Mouse (Mus musculus): Measurements from ENCODE around the gene Shld1. TPM values are rescaled to one million over a fixed set of nuclear protein-coding genes. Genes with fewer than 3 reads are reported as not detected.

Shld1 gene
- polyA plus RNA-seq, 1 experiment from 2014 or later: 30.8 TPM

- 0 out of 2 replicates have a peak, but pooled peaks cover 2% of the 10 kb centered on the region for H3K36me3 ChIP-seq (ENCODE audit: control insufficient read depth, insufficient read depth, low read length)
- H3K9ac ChIP-seq (ENCODE audit: low read length): no peak overlapping the region
- no peak overlapping the region for H3K4me2 ChIP-seq (ENCODE audit: low read length)
- no peak overlapping the region for H3K27ac ChIP-seq (ENCODE audit: low read depth, low read length)
- no peak overlapping the region for H3K4me3 ChIP-seq (ENCODE audit: low read depth, low read length)
- no peaks in the 10 kb centered on the region for H3K27me3 ChIP-seq (replicated peaks; ENCODE audit: control insufficient read depth, insufficient read depth, low read length)
- WGBS: 90% methylated on average over 7 of the region's 7 CpGs
- H3K4me1 ChIP-seq (ENCODE audit: control insufficient read depth, insufficient read depth, low read length): peaks cover 3% of the 10 kb centered on the region
- ATAC-seq (no peak), DNase-seq (ENCODE audit: low spot score) (no peak)
- no peaks in the 10 kb centered on the region for H3K9me3 ChIP-seq (replicated peaks; ENCODE audit: control insufficient read depth, low read length)
Measured at GRCm38 (mm10) chr2:132688611-132689021, 1.9 kb downstream of the Shld1 start.

GRCm38 (mm10) chr2:132689188-132689568, 2.4 kb downstream of the Shld1 start:
- WGBS: 56% methylated on average over 4 of the region's 4 CpGs
- ATAC-seq (no peak), DNase-seq (ENCODE audit: low spot score) (no peak)
- Histone ChIP-seq H3K9me3 (replicated peaks; ENCODE audit: control insufficient read depth, low read length) (no peaks in the 10 kb centered on the region), H3K9ac (ENCODE audit: low read length) (no peak overlapping the region; the same call in 1 of the 2 replicates), H3K36me3 (ENCODE audit: control insufficient read depth, insufficient read depth, low read length) (0 out of 2 replicates have a peak, but pooled peaks cover 2% of the 10 kb centered on the region), H3K27me3 (replicated peaks; ENCODE audit: control insufficient read depth, insufficient read depth, low read length) (no peaks in the 10 kb centered on the region), H3K4me2 (ENCODE audit: low read length) (no peak overlapping the region), H3K4me1 (ENCODE audit: control insufficient read depth, insufficient read depth, low read length) (peaks cover 3% of the 10 kb centered on the region), H3K4me3 (ENCODE audit: low read depth, low read length) (no peak overlapping the region), H3K27ac (ENCODE audit: low read depth, low read length) (no peak overlapping the region)

GRCm38 (mm10) chr2:132689569-132690231, 3.0 kb downstream of the Shld1 start:
- no peak overlapping the region; the same call in 1 of the 2 replicates for H3K9ac ChIP-seq (ENCODE audit: low read length)
- no peak overlapping the region for H3K27ac ChIP-seq (ENCODE audit: low read depth, low read length)
- DNase-seq (ENCODE audit: low spot score): peak; percentile 41
- 65% methylated on average over 15 of the region's 15 CpGs for WGBS
- H3K27me3 ChIP-seq (replicated peaks; ENCODE audit: control insufficient read depth, insufficient read depth, low read length): no peaks in the 10 kb centered on the region
- H3K36me3 ChIP-seq (ENCODE audit: control insufficient read depth, insufficient read depth, low read length): 0 out of 2 replicates have a peak, but pooled peaks cover 2% of the 10 kb centered on the region
- H3K9me3 ChIP-seq (replicated peaks; ENCODE audit: control insufficient read depth, low read length): no peaks in the 10 kb centered on the region
- peaks cover 3% of the 10 kb centered on the region for H3K4me1 ChIP-seq (ENCODE audit: control insufficient read depth, insufficient read depth, low read length)
- H3K4me3 ChIP-seq (ENCODE audit: low read depth, low read length): no peak overlapping the region
- ATAC-seq: no peak
- H3K4me2 ChIP-seq (ENCODE audit: low read length): no peak overlapping the region

GRCm38 (mm10) chr2:132691731-132692130, 5.0 kb downstream of the Shld1 start:
- no peaks in the 10 kb centered on the region for H3K27me3 ChIP-seq (replicated peaks; ENCODE audit: control insufficient read depth, insufficient read depth, low read length)
- no peaks in the 10 kb centered on the region for H3K9me3 ChIP-seq (replicated peaks; ENCODE audit: control insufficient read depth, low read length)
- DNase-seq (ENCODE audit: low spot score): no peak
- H3K36me3 ChIP-seq (ENCODE audit: control insufficient read depth, insufficient read depth, low read length): peaks cover 9% of the 10 kb centered on the region; the same call in 1 of the 2 replicates
- H3K4me2 ChIP-seq (ENCODE audit: low read length): no peak overlapping the region
- no peak for ATAC-seq
- no peak overlapping the region for H3K9ac ChIP-seq (ENCODE audit: low read length)
- no peak overlapping the region for H3K27ac ChIP-seq (ENCODE audit: low read depth, low read length)
- H3K4me1 ChIP-seq (ENCODE audit: control insufficient read depth, insufficient read depth, low read length): peaks cover 3% of the 10 kb centered on the region
- 70% methylated on average over 7 of the region's 7 CpGs for whole genome bisulfite sequencing
- no peak overlapping the region for H3K4me3 ChIP-seq (ENCODE audit: low read depth, low read length)

GRCm38 (mm10) chr2:132692320-132692719, 5.6 kb downstream of the Shld1 start:
- no peak for DNase-seq (ENCODE audit: low spot score)
- 62% methylated on average over 1 of the region's 1 CpGs for WGBS
- no peak overlapping the region for H3K27ac ChIP-seq (ENCODE audit: low read depth, low read length)
- H3K9ac ChIP-seq (ENCODE audit: low read length): no peak overlapping the region
- peaks cover 3% of the 10 kb centered on the region for H3K4me1 ChIP-seq (ENCODE audit: control insufficient read depth, insufficient read depth, low read length)
- no peak overlapping the region for H3K4me2 ChIP-seq (ENCODE audit: low read length)
- no peaks in the 10 kb centered on the region for H3K9me3 ChIP-seq (replicated peaks; ENCODE audit: control insufficient read depth, low read length)
- no peak for ATAC-seq
- no peak overlapping the region for H3K4me3 ChIP-seq (ENCODE audit: low read depth, low read length)
- no peaks in the 10 kb centered on the region for H3K27me3 ChIP-seq (replicated peaks; ENCODE audit: control insufficient read depth, insufficient read depth, low read length)
- H3K36me3 ChIP-seq (ENCODE audit: control insufficient read depth, insufficient read depth, low read length): peaks cover 9% of the 10 kb centered on the region; the same call in 1 of the 2 replicates

- H3K4me3 ChIP-seq (ENCODE audit: low read depth, low read length): no peak overlapping the region
- peaks cover 9% of the 10 kb centered on the region; the same call in 1 of the 2 replicates for H3K36me3 ChIP-seq (ENCODE audit: control insufficient read depth, insufficient read depth, low read length)
- no peak overlapping the region for H3K27ac ChIP-seq (ENCODE audit: low read depth, low read length)
- WGBS: 91% methylated on average over 3 of the region's 3 CpGs
- H3K4me2 ChIP-seq (ENCODE audit: low read length): no peak overlapping the region
- ATAC-seq: no peak
- no peak overlapping the region for H3K9ac ChIP-seq (ENCODE audit: low read length)
- no peaks in the 10 kb centered on the region for H3K27me3 ChIP-seq (replicated peaks; ENCODE audit: control insufficient read depth, insufficient read depth, low read length)
- H3K4me1 ChIP-seq (ENCODE audit: control insufficient read depth, insufficient read depth, low read length): peaks cover 2% of the 10 kb centered on the region
- no peaks in the 10 kb centered on the region for H3K9me3 ChIP-seq (replicated peaks; ENCODE audit: control insufficient read depth, low read length)
- DNase-seq (ENCODE audit: low spot score): no peak
Measured at GRCm38 (mm10) chr2:132693980-132694379, 7.2 kb downstream of the Shld1 start.

GRCm38 (mm10) chr2:132695358-132696093, 8.8 kb downstream of the Shld1 start:
- H3K9ac ChIP-seq (ENCODE audit: low read length): no peak overlapping the region
- ATAC-seq (no peak), DNase-seq (ENCODE audit: low spot score) (no peak)
- 87% methylated on average over 9 of the region's 9 CpGs for WGBS
- H3K27ac ChIP-seq (ENCODE audit: low read depth, low read length): no peak overlapping the region
- H3K9me3 ChIP-seq (replicated peaks; ENCODE audit: control insufficient read depth, low read length): no peaks in the 10 kb centered on the region
- peaks cover 9% of the 10 kb centered on the region; the same call in 1 of the 2 replicates for H3K36me3 ChIP-seq (ENCODE audit: control insufficient read depth, insufficient read depth, low read length)
- no peaks in the 10 kb centered on the region for H3K27me3 ChIP-seq (replicated peaks; ENCODE audit: control insufficient read depth, insufficient read depth, low read length)
- no peak overlapping the region for H3K4me2 ChIP-seq (ENCODE audit: low read length)
- no peaks in the 10 kb centered on the region for H3K4me1 ChIP-seq (ENCODE audit: control insufficient read depth, insufficient read depth, low read length)
- H3K4me3 ChIP-seq (ENCODE audit: low read depth, low read length): no peak overlapping the region

- WGBS: 91% methylated on average over 5 of the region's 5 CpGs
- Histone ChIP-seq H3K9me3 (replicated peaks; ENCODE audit: control insufficient read depth, low read length) (no peaks in the 10 kb centered on the region), H3K27me3 (replicated peaks; ENCODE audit: control insufficient read depth, insufficient read depth, low read length) (no peaks in the 10 kb centered on the region), H3K4me2 (ENCODE audit: low read length) (no peak overlapping the region), H3K27ac (ENCODE audit: low read depth, low read length) (no peak overlapping the region), H3K36me3 (ENCODE audit: control insufficient read depth, insufficient read depth, low read length) (peaks cover 9% of the 10 kb centered on the region; the same call in 1 of the 2 replicates), H3K9ac (ENCODE audit: low read length) (no peak overlapping the region), H3K4me3 (ENCODE audit: low read depth, low read length) (no peak overlapping the region), H3K4me1 (ENCODE audit: control insufficient read depth, insufficient read depth, low read length) (no peaks in the 10 kb centered on the region)
- DNase-seq (ENCODE audit: low spot score) (no peak), ATAC-seq (no peak)
Measured at GRCm38 (mm10) chr2:132696519-132696918, 9.8 kb downstream of the Shld1 start.

GRCm38 (mm10) chr2:132697256-132697655, 10.5 kb downstream of the Shld1 start:
- Histone ChIP-seq H3K27ac (ENCODE audit: low read depth, low read length) (no peak overlapping the region), H3K27me3 (replicated peaks; ENCODE audit: control insufficient read depth, insufficient read depth, low read length) (no peaks in the 10 kb centered on the region), H3K36me3 (ENCODE audit: control insufficient read depth, insufficient read depth, low read length) (peaks cover 9% of the 10 kb centered on the region; the same call in 1 of the 2 replicates), H3K4me1 (ENCODE audit: control insufficient read depth, insufficient read depth, low read length) (no peaks in the 10 kb centered on the region), H3K4me2 (ENCODE audit: low read length) (no peak overlapping the region), H3K9ac (ENCODE audit: low read length) (no peak overlapping the region), H3K4me3 (ENCODE audit: low read depth, low read length) (no peak overlapping the region), H3K9me3 (replicated peaks; ENCODE audit: control insufficient read depth, low read length) (no peaks in the 10 kb centered on the region)
- ATAC-seq (no peak), DNase-seq (ENCODE audit: low spot score) (no peak)
- WGBS: 90% methylated on average over 5 of the region's 5 CpGs

Data from forebrain, embryonic 14.5 days (tissue).